Mouse (Mus musculus) erythroblast, embryonic 14.5 days (primary cell): ENCODE data around the gene Boll. TPM values are rescaled to one million over a fixed set of nuclear protein-coding genes. Genes with fewer than 3 reads are reported as not detected.

Experiments
- H3K27me3 ChIP-seq: 2 replicates; pipeline ENCODE4 v1.6.1; 2012; ENCODE audit warnings: inconsistent platforms; ENCODE audit not compliant: control insufficient read depth
- H3K36me3 ChIP-seq: 2 replicates; pipeline ENCODE4 v1.6.1; 2012; ENCODE audit warnings: mild to moderate bottlenecking, inconsistent platforms; ENCODE audit not compliant: control insufficient read depth
- H3K4me1 ChIP-seq: 2 replicates; pipeline ENCODE4 v1.6.1; 2012; ENCODE audit warnings: inconsistent platforms; ENCODE audit not compliant: control insufficient read depth
- H3K4me3 ChIP-seq: replicated peaks from 2 replicates; pipeline ENCODE3; 2012; ENCODE audit warnings: moderate library complexity, mild to moderate bottlenecking, inconsistent platforms
- H3K9me3 ChIP-seq: 2 replicates; pipeline ENCODE4 v1.6.1; 2012; ENCODE audit warnings: low read length, inconsistent platforms, mixed read lengths; ENCODE audit not compliant: control insufficient read depth
- GATA1 ChIP-seq: IDR thresholded peaks from 2 replicates; pipeline ENCODE4 v1.6.1; 2012; ENCODE audit warnings: low read length, inconsistent platforms, mixed read lengths
- TAL1 ChIP-seq: IDR thresholded peaks from 3 replicates; pipeline ENCODE4 v1.6.1; 2012; ENCODE audit warnings: low read length, inconsistent platforms, mixed read lengths
- polyA plus RNA-seq: library from polyadenylated mRNA; stranded (reverse); fragments of >175 nt; gene quantifications from 2 replicates; pipeline ENCODE4 v1.2.3, GENCODE M21; 2012

The Boll gene
- polyA plus RNA-seq = not detected in 2 replicates

DNA sequence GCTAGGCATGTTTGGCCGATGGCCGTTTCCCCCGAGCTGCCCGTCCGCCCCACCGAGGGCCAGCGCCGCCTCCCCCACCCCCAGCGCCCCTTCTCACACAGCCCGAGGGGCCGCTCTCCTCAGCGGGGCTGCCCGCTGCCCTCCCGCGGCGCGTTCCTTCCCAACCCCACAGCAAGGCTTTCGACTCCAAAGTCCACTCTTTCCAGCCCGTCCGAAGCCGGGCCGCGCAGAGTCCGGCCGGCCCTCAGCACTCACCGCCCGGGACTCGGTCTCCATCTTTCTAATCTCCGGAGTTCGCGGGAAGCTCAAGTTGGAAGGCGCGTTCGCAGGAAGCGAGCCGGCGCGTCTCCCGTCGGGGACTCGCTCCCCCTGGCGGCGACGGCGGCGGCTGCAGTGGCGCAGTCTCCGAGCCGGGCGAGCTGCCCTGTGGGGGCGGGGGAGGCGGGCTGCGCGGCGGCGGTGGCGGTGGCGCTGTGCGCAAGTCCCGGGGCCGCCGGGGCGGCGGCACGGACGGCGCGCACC, at the start of gene Boll:
Gene Boll (minus strand): TSS at position 426 of the 522 bp plus-strand sequence.
- H3K36me3 ChIP-seq = no peaks in the 10 kb centered on the region
- peak within 1 kb of the TSS; percentile 38 for H3K4me3 ChIP-seq
- peaks cover 13% of the 10 kb centered on the region for H3K9me3 ChIP-seq
- H3K27me3 ChIP-seq = peaks cover 29% of the 10 kb centered on the region
- TF ChIP-seq GATA1 = no peak
- TF ChIP-seq TAL1 = no peak
- H3K4me1 ChIP-seq = peaks cover 10% of the 10 kb centered on the region

DNA sequence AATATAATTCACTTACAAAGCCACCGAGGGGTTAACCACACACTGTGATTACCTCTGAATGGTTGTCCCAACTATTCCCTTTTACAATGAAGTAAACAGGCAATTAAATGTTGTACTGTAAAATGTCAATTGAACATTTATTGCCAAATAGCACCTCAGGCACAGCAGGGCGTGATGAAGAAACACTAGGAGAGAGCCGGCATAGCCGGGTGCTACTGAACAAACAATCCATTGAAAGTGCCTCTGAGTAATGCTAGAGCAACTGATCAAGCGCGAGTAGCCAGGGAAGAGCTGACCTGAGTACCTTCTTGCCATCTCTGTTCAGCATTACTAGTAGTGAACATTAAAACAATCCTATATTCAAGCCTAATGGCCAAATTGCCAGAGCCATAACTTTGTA, 49.3 kb upstream of the Boll start:
- Histone ChIP-seq H3K4me3 (no peak overlapping the region), H3K4me1 (no peaks in the 10 kb centered on the region), H3K36me3 (no peaks in the 10 kb centered on the region), H3K27me3 (peaks cover 5% of the 10 kb centered on the region), H3K9me3 (no peaks in the 10 kb centered on the region)
- no peak for TF ChIP-seq TAL1
- TF ChIP-seq GATA1 = no peak

DNA sequence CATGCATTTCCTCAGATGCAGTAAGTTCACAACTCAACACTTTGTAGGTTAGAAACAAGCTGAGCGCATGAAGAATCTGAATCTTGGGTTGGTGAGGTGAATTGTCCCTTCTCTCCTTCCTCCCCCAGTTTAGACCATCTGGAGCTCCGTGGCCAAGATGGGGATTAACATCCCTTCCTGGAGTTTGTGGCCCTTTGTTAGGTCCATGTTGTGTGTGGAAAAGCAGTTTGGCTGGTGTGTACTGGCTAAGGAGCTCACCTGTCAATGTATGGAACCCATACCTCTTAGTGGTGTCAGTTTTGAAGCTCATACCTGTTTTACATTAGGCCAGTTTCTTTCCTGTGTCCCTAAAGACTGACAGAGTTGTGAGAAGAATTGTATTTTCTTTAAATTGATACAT, 47.8 kb upstream of the Boll start:
- Histone ChIP-seq H3K9me3 (no peaks in the 10 kb centered on the region), H3K36me3 (no peaks in the 10 kb centered on the region), H3K4me3 (no peak overlapping the region), H3K4me1 (no peaks in the 10 kb centered on the region), H3K27me3 (peaks cover 20% of the 10 kb centered on the region)
- TF ChIP-seq GATA1 = no peak
- no peak for TF ChIP-seq TAL1

DNA sequence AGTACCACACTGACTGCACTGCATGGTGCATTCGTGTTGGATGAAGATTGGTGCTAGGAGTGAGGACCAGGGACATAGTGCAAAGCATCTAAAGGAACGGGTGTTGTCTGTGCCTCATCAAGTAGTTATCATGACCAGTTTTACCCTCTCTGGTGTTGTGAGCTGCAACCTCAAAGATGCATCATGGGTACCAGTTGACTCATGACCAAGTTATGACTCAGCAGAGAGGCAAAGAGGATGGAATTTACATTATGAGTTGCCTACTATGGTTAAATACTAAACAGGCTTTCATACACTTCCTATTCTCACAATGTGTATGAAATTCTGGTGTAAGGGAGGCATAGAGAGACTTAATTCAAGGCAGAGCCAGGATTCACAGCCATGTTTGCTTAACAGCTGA, 47.4 kb upstream of the Boll start:
- H3K27me3 ChIP-seq = peaks cover 24% of the 10 kb centered on the region
- no peak overlapping the region for H3K4me3 ChIP-seq
- H3K9me3 ChIP-seq = no peaks in the 10 kb centered on the region
- no peaks in the 10 kb centered on the region for H3K36me3 ChIP-seq
- TF ChIP-seq TAL1 (no peak), GATA1 (no peak)
- no peaks in the 10 kb centered on the region for H3K4me1 ChIP-seq

DNA sequence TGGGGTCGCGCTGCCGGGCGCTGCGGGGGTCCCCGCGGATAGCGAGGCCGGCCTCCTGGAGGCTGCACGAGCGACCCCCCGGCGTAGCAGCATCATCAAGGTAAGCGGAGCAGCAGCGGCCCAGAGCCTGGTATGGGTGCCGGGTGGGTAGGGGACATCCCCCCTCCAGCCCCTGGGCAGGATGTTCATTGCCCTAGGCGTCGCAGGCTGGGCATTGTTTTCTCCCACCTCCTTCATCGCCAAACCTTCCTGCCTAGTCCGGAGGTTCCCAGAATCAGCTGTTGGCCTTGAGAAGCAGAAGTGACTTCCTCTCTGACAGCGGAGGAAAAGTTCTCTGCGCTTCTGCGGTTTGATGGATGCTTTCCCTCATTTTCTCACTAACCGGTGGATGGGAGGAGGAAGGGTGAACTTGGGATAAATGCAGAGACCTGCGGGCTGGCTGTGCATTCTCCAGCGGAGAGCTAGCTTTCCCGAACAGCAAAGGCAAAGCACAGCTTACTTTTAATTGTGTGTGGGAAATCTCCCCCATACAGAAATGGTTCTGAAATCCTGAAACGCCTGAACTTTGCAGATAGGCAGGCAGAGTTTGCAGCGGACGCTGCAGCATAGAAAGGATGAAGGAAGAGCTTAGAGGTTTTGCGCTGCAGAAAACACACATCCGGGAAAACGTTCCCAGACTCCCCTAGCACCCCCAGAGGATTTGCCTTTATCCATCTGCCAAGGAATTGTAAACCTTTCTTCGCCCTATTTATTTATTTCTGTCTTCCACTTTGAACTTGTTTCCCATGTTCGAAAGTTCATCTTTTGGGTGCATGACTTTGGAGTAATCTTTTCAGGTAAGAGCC, 43.5 kb upstream of the Boll start:
- Histone ChIP-seq H3K4me3 (peak overlapping the region; percentile 41), H3K36me3 (no peaks in the 10 kb centered on the region), H3K27me3 (peaks cover 38% of the 10 kb centered on the region), H3K4me1 (no peaks in the 10 kb centered on the region), H3K9me3 (no peaks in the 10 kb centered on the region)
- TF ChIP-seq TAL1 (no peak), GATA1 (no peak)

DNA sequence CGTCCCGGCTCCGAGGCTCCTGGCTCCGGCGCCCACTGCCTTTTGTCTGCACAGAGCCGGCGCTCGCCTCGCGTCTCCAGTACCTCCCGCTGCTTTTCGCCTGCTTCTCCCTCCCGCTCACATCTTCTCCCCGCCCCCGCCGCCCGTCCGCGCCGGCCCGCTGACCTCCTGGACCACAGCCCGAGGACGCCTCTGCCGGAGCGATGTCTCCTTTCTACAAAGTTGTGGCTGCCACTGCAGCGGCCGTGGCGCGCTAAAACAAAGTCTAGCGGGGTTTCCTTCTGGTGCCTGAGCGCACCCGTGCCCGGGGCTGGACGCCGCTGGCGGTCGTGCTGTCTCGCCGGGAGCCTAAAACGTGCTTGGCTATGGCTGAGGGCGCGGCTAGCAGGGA, 42.7 kb upstream of the Boll start:
- no peaks in the 10 kb centered on the region for H3K36me3 ChIP-seq
- peak overlapping the region; percentile 41 for H3K4me3 ChIP-seq
- H3K27me3 ChIP-seq = peaks cover 38% of the 10 kb centered on the region
- H3K4me1 ChIP-seq = no peaks in the 10 kb centered on the region
- TF ChIP-seq GATA1 (no peak), TAL1 (no peak)
- no peaks in the 10 kb centered on the region for H3K9me3 ChIP-seq

DNA sequence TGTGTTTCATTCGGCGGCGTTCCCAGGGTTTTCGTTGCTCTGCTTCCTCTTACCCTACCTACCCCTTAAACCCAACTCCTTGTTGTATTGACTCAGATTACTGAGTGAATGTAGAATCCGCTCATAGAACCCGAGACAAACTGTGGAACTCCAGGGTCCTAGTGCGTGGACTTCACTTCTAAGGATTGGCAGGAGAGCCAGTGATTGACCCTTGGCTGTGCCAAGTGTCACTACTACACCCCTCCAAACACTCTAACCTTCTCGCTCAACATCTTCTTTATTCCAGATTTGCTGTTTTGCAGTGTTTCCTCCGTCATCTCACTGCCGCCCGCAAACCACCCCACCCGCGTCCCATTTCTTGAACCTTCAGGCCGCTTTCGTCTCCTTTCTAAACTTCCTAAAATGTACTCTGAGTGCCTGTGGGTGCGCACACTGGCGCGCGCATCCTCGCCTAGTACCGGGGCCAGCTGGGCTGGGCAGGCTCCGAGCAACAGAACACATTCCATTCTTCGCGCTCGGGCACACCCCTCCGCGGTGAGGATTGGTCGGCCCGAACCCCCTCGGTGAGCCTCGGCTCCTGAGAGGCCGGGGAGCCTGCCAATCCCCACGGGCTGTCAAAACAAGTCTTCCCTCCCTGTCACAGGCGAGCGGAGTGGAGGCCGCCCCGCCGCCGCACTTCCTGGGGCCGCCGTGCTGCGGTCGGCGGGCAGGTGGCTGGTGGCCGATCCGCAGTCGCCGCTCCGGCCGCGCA, 42.2 kb upstream of the Boll start, which contains the start of gene Plcl1:
Gene Plcl1 (plus strand): TSS at position 650 of the 751 bp plus-strand sequence.
- Histone ChIP-seq H3K9me3 (no peaks in the 10 kb centered on the region), H3K4me1 (no peaks in the 10 kb centered on the region), H3K36me3 (no peaks in the 10 kb centered on the region), H3K4me3 (peak within 1 kb of the TSS; percentile 41), H3K27me3 (peaks cover 38% of the 10 kb centered on the region)
- TF ChIP-seq TAL1 (no peak), GATA1 (no peak)

DNA sequence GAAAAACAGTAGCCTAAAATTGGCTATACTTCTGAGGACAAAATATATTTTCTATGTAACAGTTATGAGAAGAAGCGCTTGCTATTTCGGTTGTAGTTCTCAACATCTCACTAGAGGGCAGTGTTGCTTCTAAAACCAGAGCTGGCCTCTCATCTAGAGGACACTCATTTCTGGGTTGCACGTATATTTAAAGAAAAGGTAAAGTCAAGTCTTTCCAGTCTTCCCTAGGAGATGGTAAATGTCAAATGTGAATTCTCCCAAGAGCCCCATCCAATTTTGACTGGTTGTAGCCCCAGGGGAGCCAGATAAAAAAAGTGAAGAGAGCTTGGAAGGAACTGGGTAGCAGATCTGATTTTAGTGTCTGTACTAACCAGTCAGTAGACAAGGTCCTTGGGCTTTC, 41.2 kb upstream of the Boll start:
- no peaks in the 10 kb centered on the region for H3K36me3 ChIP-seq
- no peaks in the 10 kb centered on the region for H3K9me3 ChIP-seq
- no peaks in the 10 kb centered on the region for H3K4me1 ChIP-seq
- H3K27me3 ChIP-seq = peaks cover 38% of the 10 kb centered on the region
- no peak for TF ChIP-seq TAL1
- TF ChIP-seq GATA1 = no peak
- H3K4me3 ChIP-seq = no peak overlapping the region

DNA sequence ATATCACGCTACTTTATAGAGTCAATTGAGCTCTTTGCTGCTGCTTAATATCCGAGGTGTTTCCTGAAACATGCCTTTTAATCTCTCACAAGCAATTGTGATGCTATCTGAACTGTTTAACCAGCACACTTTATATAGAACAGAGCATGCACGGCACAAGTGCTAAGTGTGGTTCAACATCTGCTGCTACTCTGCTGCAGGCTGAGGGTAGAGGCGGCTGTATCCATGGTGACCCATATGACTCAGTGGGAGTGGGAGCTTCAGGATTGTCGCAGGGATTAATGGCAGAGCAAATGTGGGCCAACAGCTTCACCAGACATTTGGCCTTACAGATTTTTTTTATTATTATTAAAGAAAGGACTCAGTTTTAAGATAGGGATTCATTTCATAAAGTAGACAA, 36.6 kb upstream of the Boll start:
- Histone ChIP-seq H3K27me3 (peaks cover 7% of the 10 kb centered on the region), H3K36me3 (no peaks in the 10 kb centered on the region), H3K4me3 (no peak overlapping the region), H3K4me1 (no peaks in the 10 kb centered on the region), H3K9me3 (no peaks in the 10 kb centered on the region)
- TF ChIP-seq GATA1 = no peak
- no peak for TF ChIP-seq TAL1
